Mouse (Mus musculus) 3134 (cell line): ENCODE results near the gene Gm10031.

Experiments
- DNase-seq: peaks from one replicate; pipeline ENCODE4 v3.0.0-alpha.2; 2011; ENCODE audit warnings: low spot score; ENCODE audit not compliant: insufficient read length; ENCODE audit errors: extremely low read depth

Gene Gm10031

DNA sequence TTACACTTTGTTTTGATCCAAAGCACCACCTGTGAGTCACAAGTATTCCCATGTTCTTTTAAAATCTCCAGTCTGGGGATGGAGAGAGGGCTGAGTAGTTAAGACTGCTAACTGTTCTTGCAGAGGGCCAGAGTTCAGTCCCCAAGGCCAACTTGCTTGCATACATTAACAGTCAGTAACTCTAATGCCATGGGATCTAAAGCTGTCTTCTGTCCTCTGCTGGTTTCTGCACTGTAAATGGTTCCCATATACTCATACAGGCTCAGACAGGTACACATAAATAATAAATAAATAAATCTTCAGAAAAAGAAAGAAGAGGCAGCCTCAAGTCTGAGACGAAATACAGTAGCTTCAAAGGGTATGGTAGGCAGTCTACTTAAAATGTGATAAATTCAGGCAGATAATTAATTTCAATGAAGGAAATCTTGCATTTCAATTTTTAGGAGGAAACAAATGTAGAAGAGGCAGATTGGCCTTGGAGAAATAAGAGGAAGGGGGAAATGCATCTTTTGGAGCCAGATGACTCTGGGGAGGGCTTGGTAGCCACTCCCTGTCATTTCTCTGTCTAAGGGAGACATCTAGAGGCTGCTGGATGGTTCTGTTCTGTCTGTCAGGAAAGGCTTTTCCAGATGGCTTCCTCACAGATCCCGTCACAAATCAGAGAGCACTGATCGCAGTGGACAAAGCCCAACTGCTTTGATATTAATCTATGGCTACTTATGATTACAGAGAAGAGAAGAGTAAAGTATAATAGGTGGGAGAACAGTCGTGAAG lies 16.2 kb downstream of the Gm10031 start:
- DNase-seq = no peak

DNA sequence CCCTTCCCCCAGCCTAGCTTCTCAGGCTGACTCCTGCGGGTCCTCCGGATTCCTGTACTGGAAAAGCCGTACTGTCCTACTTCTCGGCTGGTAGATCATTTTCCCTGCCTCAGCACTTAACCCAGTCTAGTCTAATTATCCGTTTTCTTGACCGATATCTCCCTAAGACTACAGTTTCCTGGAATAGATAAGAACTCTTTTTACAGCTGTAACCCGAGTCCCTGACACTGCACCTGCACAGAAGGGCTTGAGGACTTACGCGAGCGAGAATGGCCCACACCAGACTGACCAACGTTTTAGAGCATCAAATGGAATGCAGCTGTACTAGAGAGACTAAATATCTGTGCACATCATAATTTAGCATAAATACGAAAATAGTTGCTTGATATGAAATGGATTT lies 20.2 kb downstream of the Gm10031 start:
- DNase-seq = no peak

DNA sequence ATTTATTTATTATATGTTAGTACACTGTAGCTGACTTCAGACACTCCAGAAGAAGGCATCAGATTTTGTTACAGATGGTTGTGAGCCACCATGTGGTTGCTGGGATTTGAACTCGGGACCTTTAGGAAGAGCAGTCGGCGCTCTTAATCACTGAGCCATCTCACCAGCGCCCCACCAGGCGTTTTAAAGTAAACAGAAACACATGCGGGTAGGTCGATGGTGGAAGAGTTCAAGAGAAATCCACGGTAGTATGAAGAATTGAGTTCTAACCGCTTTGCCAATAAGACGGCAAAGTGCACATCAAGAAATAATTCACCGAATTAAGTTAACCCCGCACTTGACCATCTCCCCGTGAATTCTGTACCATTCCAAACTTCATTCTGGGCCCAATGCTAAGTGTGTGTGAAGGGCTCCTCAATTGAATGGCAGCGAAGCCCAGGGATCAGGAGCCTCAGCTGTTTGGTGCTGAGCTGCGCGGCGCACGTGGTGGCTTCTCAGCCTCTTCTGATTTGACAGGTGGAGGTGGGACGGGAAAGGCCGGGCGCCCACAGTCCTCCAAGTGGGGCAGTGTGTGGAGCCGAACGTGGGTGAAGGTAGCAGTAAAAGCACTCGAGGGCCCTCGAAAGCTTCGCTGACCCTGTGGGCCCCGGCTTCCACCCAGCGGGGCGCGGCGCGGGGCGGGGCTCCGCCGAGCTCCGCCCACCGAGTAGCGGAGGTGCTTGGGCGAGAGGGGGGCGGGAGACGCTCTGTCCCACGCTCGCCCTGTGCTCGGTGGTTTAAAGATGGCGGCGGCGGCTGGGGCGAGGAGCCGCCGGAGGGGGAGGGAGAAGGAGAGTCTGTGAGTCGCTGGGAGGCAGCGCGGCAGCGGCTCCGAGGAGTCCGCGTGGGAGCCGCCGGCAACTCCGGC lies 34.5 kb downstream of the Gm10031 start, which contains the start of gene Abl2:
Gene Abl2 (plus strand): TSS at position 763 of the 907 bp plus-strand sequence.
- peak; percentile 89 for DNase-seq

DNA sequence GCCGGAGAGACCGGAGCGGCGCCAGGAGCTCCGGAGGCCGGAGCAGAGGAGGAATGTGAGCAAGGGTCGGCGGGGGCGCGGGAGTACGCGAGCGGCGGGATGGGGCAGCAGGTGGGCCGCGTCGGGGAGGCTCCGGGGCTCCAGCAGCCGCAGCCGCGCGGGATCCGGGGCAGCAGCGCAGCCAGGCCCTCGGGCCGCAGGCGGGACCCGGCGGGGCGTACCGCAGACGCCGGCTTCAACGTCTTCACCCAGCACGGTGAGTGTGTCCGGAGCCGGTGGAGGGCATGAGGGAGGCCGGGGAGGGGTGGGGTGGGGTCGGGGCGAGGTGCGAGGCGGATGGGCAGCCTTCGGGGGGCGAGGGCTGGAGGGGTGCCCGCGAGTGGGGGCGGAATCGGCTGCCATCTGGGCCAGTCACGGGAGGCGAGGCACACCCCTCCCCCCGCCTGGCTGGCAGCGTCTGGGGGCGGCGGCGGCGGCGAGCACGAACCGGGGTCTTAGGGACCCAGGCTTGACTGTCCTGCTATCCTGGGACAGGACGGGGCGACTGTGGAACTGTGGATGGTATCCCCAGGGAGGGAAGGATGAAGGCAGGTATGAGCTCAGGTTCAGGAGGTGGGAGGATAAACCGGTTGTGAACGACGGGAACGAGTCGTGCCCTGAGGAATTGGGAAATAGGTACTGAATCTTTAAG lies 35.3 kb downstream of the Gm10031 start:
- peak; percentile 56 for DNase-seq

DNA sequence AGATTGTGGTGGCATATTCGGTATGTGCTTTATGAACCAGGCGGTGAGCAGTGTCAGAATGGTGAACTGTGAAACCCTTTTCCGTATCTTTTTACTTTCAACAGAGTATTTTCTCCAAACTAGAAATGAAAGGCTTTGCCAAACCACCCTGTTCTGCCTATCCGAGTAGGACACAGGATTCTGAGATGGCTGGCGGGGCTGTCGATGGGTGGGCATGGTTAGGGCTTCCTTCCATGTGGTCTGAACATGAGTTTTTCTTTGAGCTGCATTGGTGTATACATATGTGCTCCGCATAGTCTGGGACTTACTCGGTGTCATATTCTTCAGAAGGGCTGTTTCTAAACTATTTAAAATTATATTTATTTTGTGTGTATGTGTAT lies 35.8 kb downstream of the Gm10031 start:
- no peak for DNase-seq

DNA sequence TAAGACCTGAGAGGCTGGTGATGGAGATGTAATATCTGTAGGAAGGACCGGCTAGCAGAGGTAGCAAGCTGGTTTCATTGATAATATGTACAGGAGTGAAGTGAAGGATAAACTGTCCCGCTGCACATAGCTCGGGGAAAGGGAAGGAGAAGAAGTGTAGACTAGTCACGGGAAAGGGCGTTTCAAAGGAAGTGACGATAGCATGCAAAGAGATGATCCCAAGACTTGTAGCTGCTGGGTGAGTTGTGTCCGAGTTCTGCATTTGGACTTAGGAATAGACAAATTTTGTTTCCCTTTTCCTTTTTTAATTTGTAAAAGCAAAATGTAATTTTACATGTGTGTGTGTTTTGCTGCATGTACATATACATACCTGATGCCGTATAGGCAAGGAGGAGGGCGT lies 36.7 kb downstream of the Gm10031 start:
- no peak for DNase-seq

DNA sequence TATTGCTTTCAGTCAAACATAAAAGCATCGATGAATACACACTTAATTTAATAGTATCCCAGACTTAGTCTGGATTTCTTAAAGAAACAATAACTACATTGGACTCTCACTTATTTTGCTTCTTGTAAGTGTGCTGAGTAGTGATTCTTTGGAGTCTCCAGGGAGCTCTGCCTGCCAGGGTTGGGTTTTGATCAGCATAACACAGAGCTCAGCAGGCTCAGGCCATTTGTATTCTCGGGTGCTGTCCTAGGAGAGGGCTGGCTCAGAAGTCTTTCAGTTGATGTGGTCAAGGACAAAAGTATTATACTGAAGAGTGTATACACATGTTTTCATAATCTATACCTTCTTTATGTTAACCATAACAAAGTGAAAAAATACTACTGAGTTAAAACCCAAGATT lies 41.5 kb downstream of the Gm10031 start:
- DNase-seq = no peak

DNA sequence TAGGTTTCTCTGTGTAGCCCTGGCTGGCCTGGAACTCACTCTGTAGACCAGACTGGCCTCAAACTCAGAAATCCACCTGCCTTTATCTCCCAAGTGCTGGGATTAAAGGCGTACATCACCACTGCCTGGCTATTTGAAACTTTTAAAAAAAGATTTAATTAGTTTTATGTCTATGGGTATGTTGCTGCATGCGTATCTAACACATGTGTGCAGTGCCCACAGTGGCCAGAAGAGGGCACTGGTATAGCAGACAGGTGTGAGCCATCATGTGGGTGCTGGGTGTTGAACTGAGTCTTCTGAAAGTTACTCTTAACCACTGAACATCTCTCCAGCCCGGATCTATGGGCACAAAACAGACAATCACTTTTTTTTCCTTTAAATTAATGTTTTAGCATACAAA lies 42.3 kb downstream of the Gm10031 start:
- DNase-seq = no peak

DNA sequence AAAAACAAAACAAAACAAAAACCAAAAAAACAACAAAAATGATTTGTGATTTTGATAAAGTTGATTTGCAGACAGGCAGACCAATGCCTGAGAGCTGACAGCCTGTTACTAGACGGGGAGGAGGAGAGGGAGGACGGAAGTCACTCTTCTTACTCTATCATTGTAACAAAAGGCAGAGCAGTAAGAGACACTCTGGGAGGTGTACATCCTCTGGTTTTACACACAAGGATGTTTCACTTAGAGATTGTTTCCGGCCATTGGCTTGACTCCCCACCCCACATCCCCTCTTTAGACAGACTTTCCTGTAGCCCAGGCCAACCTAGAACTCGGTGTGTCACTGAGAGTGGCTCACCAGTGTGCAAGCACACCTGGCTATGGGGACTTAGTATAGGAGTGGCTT lies 45.8 kb downstream of the Gm10031 start:
- DNase-seq = no peak

DNA sequence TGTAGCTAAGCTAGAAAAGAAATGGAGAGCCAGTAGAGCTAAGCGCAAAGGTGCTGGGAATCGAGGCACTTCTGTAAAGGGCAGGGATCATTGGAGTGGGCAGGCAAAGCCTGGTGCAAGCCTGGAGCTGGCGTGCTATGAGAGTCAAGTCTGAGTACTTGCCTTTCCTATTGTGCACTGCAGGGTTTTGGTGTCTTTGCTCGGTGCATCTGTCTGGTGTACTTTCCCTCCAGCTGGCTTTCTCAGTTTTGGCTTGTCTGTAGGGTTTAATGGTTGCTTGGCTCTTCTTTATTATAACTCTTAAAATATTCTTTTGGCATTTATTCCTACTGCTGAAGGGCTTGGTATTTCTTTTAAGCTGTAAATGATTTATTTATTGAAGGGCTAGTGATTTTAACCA lies 49.1 kb downstream of the Gm10031 start:
- no peak for DNase-seq
